In the genomic region with DNA sequence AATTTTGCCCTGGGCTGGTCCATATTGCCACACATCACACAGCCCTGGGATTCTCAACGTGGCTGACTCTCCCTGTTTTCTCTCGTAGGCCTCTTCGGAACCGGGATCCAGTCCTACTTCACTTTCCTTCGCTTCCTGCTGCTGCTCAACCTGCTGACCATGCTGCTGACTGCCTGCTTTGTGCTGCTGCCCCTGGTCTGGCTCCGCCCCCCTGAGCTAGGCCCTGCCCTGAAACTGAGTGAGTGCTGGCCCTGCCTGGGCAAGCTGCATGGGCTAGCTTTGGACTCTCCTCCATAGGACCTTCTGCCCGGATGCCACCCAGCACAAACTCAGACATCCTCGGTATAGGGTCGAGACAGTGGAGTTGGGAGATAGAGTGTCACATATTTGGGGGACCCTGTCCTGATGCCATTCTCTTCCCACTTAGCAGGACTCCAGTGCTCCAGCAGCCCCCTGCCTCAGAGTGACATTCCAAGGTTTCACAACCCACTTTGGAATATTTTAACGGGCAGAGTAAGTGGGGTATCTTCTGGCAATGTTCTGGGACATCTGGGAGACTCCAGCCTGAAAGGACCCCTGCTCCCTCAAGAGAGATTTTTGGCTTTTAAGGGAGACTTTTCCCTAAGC, we compare ENCODE assay signal across 8 mouse cellular contexts. TPM values are rescaled to one million over a fixed set of nuclear protein-coding genes. Genes with fewer than 3 reads are reported as not detected.
DNase-seq lines count a peak whose midpoint lies in the region; ATAC-seq lines count a peak whose summit lies in the region.

No protein-coding gene starts in this region.

- intact Hi-C loops in heart, postnatal 14 days (cut with DNase I), result no loop called here

- H3K27me3 ChIP-seq in embryonic facial prominence, embryonic 10.5 days (replicated peaks; ENCODE audit: low read depth, poor library complexity, severe bottlenecking), result peaks cover 62% of the 10 kb centered on the region
- peaks cover 32% of the 10 kb centered on the region for H3K27me3 ChIP-seq in limb, embryonic 12.5 days

- no peaks in the 10 kb centered on the region for H3K36me3 ChIP-seq in embryonic facial prominence, embryonic 10.5 days (replicated peaks)
- no peaks in the 10 kb centered on the region for H3K36me3 ChIP-seq in limb, embryonic 12.5 days

- H3K27ac ChIP-seq in embryonic facial prominence, embryonic 10.5 days (replicated peaks), result peak overlapping the region; percentile 71
- no peak overlapping the region for H3K27ac ChIP-seq in limb, embryonic 12.5 days

- peak overlapping the region; percentile 37; the same call in 1 of the 2 replicates for H3K9ac ChIP-seq in limb, embryonic 12.5 days (replicated peaks)

- peaks cover 50% of the 10 kb centered on the region for H3K4me1 ChIP-seq in embryonic facial prominence, embryonic 10.5 days
- peaks cover 44% of the 10 kb centered on the region for H3K4me1 ChIP-seq in limb, embryonic 12.5 days (replicated peaks)

- peak overlapping the region; percentile 64 for H3K4me2 ChIP-seq in limb, embryonic 12.5 days

- no peaks in the 10 kb centered on the region for H3K9me3 ChIP-seq in embryonic facial prominence, embryonic 10.5 days
- no peaks in the 10 kb centered on the region for H3K9me3 ChIP-seq in limb, embryonic 12.5 days

- 28% methylated on average over 10 of the region's 10 CpGs for WGBS in embryonic facial prominence, embryonic 10.5 days
- 42% methylated on average over 10 of the region's 10 CpGs for WGBS in limb, embryonic 12.5 days

- peak; percentile 58 for DNase-seq in A20 (ENCODE audit: low read depth, low spot score)
- DNase-seq in embryonic facial prominence, embryonic 10.5 days (ENCODE audit: low spot score), result peak; percentile 49
- DNase-seq in heart, postnatal 14 days, result peak; percentile 35 to 39
- peak; percentile 35 to 42 for DNase-seq in natural killer cell, adult 2 months (ENCODE audit: low spot score in 2 of 2)
- peak; percentile 43 for DNase-seq in yolk sac, embryonic 10.5 days (ENCODE audit: low spot score)
- DNase-seq in right cerebral cortex, adult 18-20 months, result no peak
- DNase-seq in adrenal gland, postnatal 25 days, result no peak

- no peak for ATAC-seq in limb, embryonic 12.5 days (ENCODE audit: insufficient number of reproducible peaks, insufficient read depth, low FRiP score, low TSS enrichment, low read depth)

- H3K4me3 ChIP-seq in embryonic facial prominence, embryonic 10.5 days, result peak overlapping the region; percentile 56
- peak overlapping the region; percentile 35 for H3K4me3 ChIP-seq in limb, embryonic 12.5 days (replicated peaks)

RNA-seq across cellular contexts. Expression of a gene that starts 1.8 kb away (rescaled TPM):
- 16.6 and 19.8 TPM in 2 replicates for polyA plus RNA-seq in embryonic facial prominence, embryonic 10.5 days (2016; fragmentation: Nextera tagmentation; extraction: Ambion mirVana)
- 10 to 100 TPM; 27.0 to 30.2 TPM for total RNA-seq in heart, postnatal 14 days (2021)
- 20.3 and 22.4 TPM in 2 replicates for polyA plus RNA-seq in limb, embryonic 12.5 days (2016; fragmentation: Nextera tagmentation; extraction: Ambion mirVana)
- 31.9 and 43.5 TPM in 2 replicates for total RNA-seq in adrenal gland, postnatal 25 days (2021)

RNA-seq across cellular contexts. Expression of a gene that starts 1.9 kb away (rescaled TPM):
- polyA plus RNA-seq in embryonic facial prominence, embryonic 10.5 days (2016; fragmentation: Nextera tagmentation; extraction: Ambion mirVana), result 1.2 and 1.4 TPM in 2 replicates
- 1 to 10 TPM; 5.0 to 7.3 TPM for total RNA-seq in heart, postnatal 14 days (2021)
- polyA plus RNA-seq in limb, embryonic 12.5 days (2016; fragmentation: Nextera tagmentation; extraction: Ambion mirVana), result 0.53 and 1.2 TPM in 2 replicates
- 3.1 and 4.6 TPM in 2 replicates for total RNA-seq in adrenal gland, postnatal 25 days (2021)

RNA-seq across cellular contexts. Expression of a gene that starts 13.7 kb away (rescaled TPM):
- 0.69 and 1.4 TPM in 2 replicates for polyA plus RNA-seq in embryonic facial prominence, embryonic 10.5 days (2016; fragmentation: Nextera tagmentation; extraction: Ambion mirVana)
- total RNA-seq in heart, postnatal 14 days (2021), result not detected
- 0.26 and 0.33 TPM in 2 replicates for polyA plus RNA-seq in limb, embryonic 12.5 days (2016; fragmentation: Nextera tagmentation; extraction: Ambion mirVana)
- total RNA-seq in adrenal gland, postnatal 25 days (2021), result not detected in 2 replicates

RNA-seq across cellular contexts. Expression of a gene that starts 25.7 kb away (rescaled TPM):
- polyA plus RNA-seq in embryonic facial prominence, embryonic 10.5 days (2016; fragmentation: Nextera tagmentation; extraction: Ambion mirVana), result 0.28 and 0.41 TPM in 2 replicates
- 1 to 10 TPM in 1 of 2 experiments, under 1 TPM in 1; 0.98 to 2.3 TPM for total RNA-seq in heart, postnatal 14 days (2021)
- 0.36 and 0.58 TPM in 2 replicates for polyA plus RNA-seq in limb, embryonic 12.5 days (2016; fragmentation: Nextera tagmentation; extraction: Ambion mirVana)
- 1.00 and 1.8 TPM in 2 replicates for total RNA-seq in adrenal gland, postnatal 25 days (2021)

RNA-seq across cellular contexts. Expression of a gene that starts 25.7 kb away (rescaled TPM):
- polyA plus RNA-seq in embryonic facial prominence, embryonic 10.5 days (2016; fragmentation: Nextera tagmentation; extraction: Ambion mirVana), result 27.7 and 29.9 TPM in 2 replicates
- 100 to 1,000 TPM; 108 to 109 TPM for total RNA-seq in heart, postnatal 14 days (2021)
- 27.6 and 28.8 TPM in 2 replicates for polyA plus RNA-seq in limb, embryonic 12.5 days (2016; fragmentation: Nextera tagmentation; extraction: Ambion mirVana)
- 98.3 and 108 TPM in 2 replicates for total RNA-seq in adrenal gland, postnatal 25 days (2021)

Comparison
In these comparisons a context has a peak if more than half of its experiments do, and no peak if none do; other contexts are left out.
1. DNase-seq: peak in A20 (single experiment), embryonic facial prominence, embryonic 10.5 days (single experiment), heart, postnatal 14 days (2 of 2), natural killer cell, adult 2 months (2 of 2) and yolk sac, embryonic 10.5 days (single experiment); none in right cerebral cortex, adult 18-20 months (single experiment) and adrenal gland, postnatal 25 days (single experiment).